Mouse (Mus musculus): ENCODE measurements around the gene Tmed9.

DNA sequence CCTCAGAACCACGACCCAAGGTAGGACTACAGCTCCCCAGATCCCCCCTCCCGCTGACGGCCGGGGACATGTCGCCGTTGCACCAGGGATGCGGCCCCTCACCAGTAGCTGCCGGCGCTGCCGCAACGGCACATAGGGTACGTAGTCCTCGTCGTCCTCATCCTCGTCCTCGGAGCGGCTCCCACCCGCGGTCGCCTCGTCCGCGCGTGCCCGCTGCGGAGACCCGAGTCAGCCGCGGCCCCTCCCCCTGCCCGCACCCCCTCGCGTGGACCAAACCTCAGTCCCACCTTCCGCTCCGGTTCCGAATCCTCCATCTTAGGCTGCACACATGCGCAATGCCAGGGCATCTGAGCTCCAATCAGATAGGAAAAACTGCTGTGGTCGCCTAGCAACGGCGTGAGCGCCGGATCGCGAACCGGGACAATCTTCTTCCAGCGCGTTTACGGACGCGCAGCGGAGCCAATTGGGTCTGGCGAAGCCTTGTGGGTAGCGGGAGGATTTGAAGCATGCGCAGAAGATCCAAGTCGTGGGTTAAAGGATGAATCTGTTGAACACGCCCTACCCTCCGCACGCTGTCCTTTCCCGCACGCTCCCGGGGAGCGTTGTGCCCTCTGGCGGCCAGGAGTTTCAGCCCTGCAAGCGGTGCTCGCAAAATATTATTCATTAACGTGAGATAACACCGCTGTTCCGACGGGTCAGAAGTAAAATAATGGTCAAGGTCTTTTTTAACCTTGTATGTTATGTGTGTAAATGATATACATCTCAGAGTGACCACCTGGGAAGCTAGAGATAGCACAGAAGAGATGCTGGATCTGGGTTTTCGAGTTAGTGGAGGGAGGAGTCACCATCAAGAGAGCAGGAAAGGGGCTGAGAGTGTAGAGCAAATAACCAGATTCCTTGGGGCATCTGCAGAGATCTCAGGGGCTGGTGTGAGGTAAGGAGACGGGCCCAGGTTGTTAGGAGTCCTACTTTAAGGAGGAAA, 37.0 kb upstream of the Tmed9 start, which contains the start of gene Ddx41:
- TF ChIP-seq CTCF (IDR thresholded peaks at IDR 0.05; ENCODE audit: control insufficient read depth, insufficient read depth, low read length) = peak; percentile 98
- TF ChIP-seq POLR2A (IDR thresholded peaks at IDR 0.05; ENCODE audit: borderline replicate concordance, control insufficient read depth, low read depth, low read length) = peak; percentile 27; the same call in 1 of the 2 replicates

Measured in bone marrow, adult 2 months (tissue).